Comparison of ENCODE assay signal across 2 mouse cellular contexts in genomic region chr15:81220051-81220450, GRCm38 (mm10). TPM values are rescaled to one million over a fixed set of nuclear protein-coding genes. Genes with fewer than 3 reads are reported as not detected.
"Had no signal": no experiment of that assay in that cellular context is flagged by ENCODE, and none has a peak within 500 bp of the region (broad histone marks: within the 10 kb centered on the region; RNA-seq: fewer than 3 reads in every experiment).

No protein-coding gene starts in this region.

RNA-seq across cellular contexts. Expression of gene Mchr1, which starts 15.2 kb away (rescaled TPM):
- total RNA-seq: megakaryocyte progenitor cell, adult 5-6 weeks; megakaryocyte-erythroid progenitor cell, adult 5-6 weeks had no signal
